Mouse (Mus musculus) CH12.LX (cell line): ENCODE results near the gene Zfp580. TPM values are rescaled to one million over a fixed set of nuclear protein-coding genes. Genes with fewer than 3 reads are reported as not detected.

Source experiments
- DNase-seq: peaks from one replicate; pipeline ENCODE4 v3.0.0-alpha.2; 2013; ENCODE audit errors: extremely low read depth
- H3K27ac ChIP-seq: 2 replicates; pipeline ENCODE4 v1.5.1; 2012; ENCODE audit warnings: low read depth, mild to moderate bottlenecking, control low read depth, moderate library complexity; ENCODE audit not compliant: insufficient read depth
- H3K27me3 ChIP-seq: replicated peaks from 2 replicates; pipeline ENCODE3; 2012; ENCODE audit warnings: inconsistent platforms
- H3K36me3 ChIP-seq, 2 experiments: replicated peaks in 1 of 2; 2 replicates each; pipeline versions ENCODE3 to v1.6.1; 2012; ENCODE audit warnings: inconsistent platforms in 1 of 2, low read length in 1 of 2, mild to moderate bottlenecking in 1 of 2, mixed read lengths in 1 of 2, moderate library complexity in 1 of 2; ENCODE audit not compliant: control insufficient read depth in 1 of 2, insufficient read depth in 1 of 2
- H3K4me1 ChIP-seq, 2 experiments: 2 replicates each; pipeline ENCODE4 v1.6.1; 2012; ENCODE audit warnings: inconsistent platforms in 1 of 2, moderate library complexity in 1 of 2; ENCODE audit not compliant: insufficient read depth in 2 of 2, control insufficient read depth in 1 of 2
- H3K4me2 ChIP-seq: 2 replicates; pipeline ENCODE4 v1.6.1; 2012; ENCODE audit warnings: low read depth, mild to moderate bottlenecking, control low read depth; ENCODE audit not compliant: poor library complexity, insufficient read depth, severe bottlenecking
- H3K4me3 ChIP-seq, 3 experiments: fragments of 150-350 bp in 1 of 3; sonication (generic) in 1 of 3; replicated peaks in 1 of 3; 2 replicates each; pipeline versions ENCODE3 to v1.5.1; 2011 to 2012; ENCODE audit warnings: low read depth in 2 of 3, low read length in 2 of 3, mild to moderate bottlenecking in 2 of 3, moderate library complexity in 2 of 3, control low read depth in 1 of 3, improper control_type of control experiment in 1 of 3, inconsistent platforms in 1 of 3, mixed read lengths in 1 of 3; ENCODE audit not compliant: poor library complexity in 1 of 3
- H3K79me2 ChIP-seq: replicated peaks from 2 replicates; pipeline ENCODE4 v1.6.1; 2012; ENCODE audit warnings: mild to moderate bottlenecking, moderate library complexity; ENCODE audit not compliant: control insufficient read depth, poor library complexity, insufficient read depth, severe bottlenecking; ENCODE audit errors: extremely low read depth
- H3K9ac ChIP-seq: 2 replicates; pipeline ENCODE4 v1.6.1; 2012; ENCODE audit warnings: low read depth, mild to moderate bottlenecking, control low read depth, moderate library complexity; ENCODE audit not compliant: insufficient read depth
- H3K9me3 ChIP-seq: replicated peaks from 2 replicates; pipeline ENCODE3; 2012; ENCODE audit warnings: low read length, inconsistent platforms, mixed read lengths
- BHLHE40 ChIP-seq: IDR thresholded peaks from 2 replicates; pipeline ENCODE4 v1.6.1; 2011; ENCODE audit warnings: mild to moderate bottlenecking, low read depth, low read length, improper control_type of control experiment
- CTCF ChIP-seq, 2 experiments: IDR thresholded peaks in 1 of 2; conservative IDR thresholded peaks in 1 of 2; 2 replicates each; pipeline ENCODE4 v1.5.1; 2011 to 2012; ENCODE audit warnings: low read depth in 2 of 2, low read length in 2 of 2, improper control_type of control experiment in 1 of 2, inconsistent platforms in 1 of 2, mild to moderate bottlenecking in 1 of 2, moderate library complexity in 1 of 2
- ELF1 ChIP-seq: IDR thresholded peaks from 2 replicates; pipeline ENCODE4 v1.6.1; 2014; ENCODE audit warnings: low read depth, mild to moderate bottlenecking, inconsistent platforms, low read length, improper control_type of control experiment
- EP300 ChIP-seq: IDR thresholded peaks from 2 replicates; pipeline ENCODE4 v1.6.1; 2011; ENCODE audit warnings: low read length, improper control_type of control experiment
- ETS1 ChIP-seq: conservative IDR thresholded peaks from 2 replicates; pipeline ENCODE4 v1.6.1; 2012; ENCODE audit warnings: low read depth, mild to moderate bottlenecking, inconsistent platforms, low read length, improper control_type of control experiment, moderate library complexity
- GABPA ChIP-seq: IDR thresholded peaks from 2 replicates; pipeline ENCODE4 v1.6.1; 2012; ENCODE audit warnings: low read depth, low read length, improper control_type of control experiment, inconsistent platforms; ENCODE audit not compliant: insufficient replicate concordance
- HCFC1 ChIP-seq: IDR thresholded peaks from 2 replicates; pipeline ENCODE4 v1.6.1; 2012; ENCODE audit warnings: low read depth, mild to moderate bottlenecking, inconsistent platforms, low read length, improper control_type of control experiment
- JUN ChIP-seq: IDR thresholded peaks from 2 replicates; pipeline ENCODE4 v1.6.1; 2011; ENCODE audit warnings: low read depth, mild to moderate bottlenecking, low read length, improper control_type of control experiment, moderate library complexity; ENCODE audit not compliant: insufficient read depth
- JUND ChIP-seq: conservative IDR thresholded peaks from 2 replicates; pipeline ENCODE4 v1.6.1; 2011; ENCODE audit warnings: low read depth, low read length, improper control_type of control experiment
- KAT2A ChIP-seq: IDR thresholded peaks from 2 replicates; pipeline ENCODE4 v1.6.1; 2012; ENCODE audit warnings: low read length, improper control_type of control experiment, inconsistent platforms; ENCODE audit not compliant: insufficient replicate concordance
- MAX ChIP-seq: IDR thresholded peaks from 2 replicates; pipeline ENCODE4 v1.6.1; 2011; ENCODE audit warnings: low read length, improper control_type of control experiment
- MEF2A ChIP-seq: IDR thresholded peaks from 2 replicates; pipeline ENCODE4 v1.6.1; 2014; ENCODE audit warnings: low read depth, mild to moderate bottlenecking, inconsistent platforms, low read length, improper control_type of control experiment, borderline replicate concordance
- MXI1 ChIP-seq: IDR thresholded peaks from 2 replicates; pipeline ENCODE4 v1.6.1; 2011; ENCODE audit warnings: mild to moderate bottlenecking, low read depth, low read length, improper control_type of control experiment
- MYC ChIP-seq: IDR thresholded peaks from 2 replicates; pipeline ENCODE4 v1.6.1; 2011; ENCODE audit warnings: low read depth, mild to moderate bottlenecking, improper control_type of control experiment, low read length
- NRF1 ChIP-seq: IDR thresholded peaks from 2 replicates; pipeline ENCODE4 v1.6.1; 2014; ENCODE audit warnings: low read depth, mild to moderate bottlenecking, inconsistent platforms, low read length, improper control_type of control experiment, moderate library complexity
- PAX5 ChIP-seq: IDR thresholded peaks from 2 replicates; pipeline ENCODE4 v1.6.1; 2012; ENCODE audit warnings: low read length, inconsistent platforms, mixed read lengths
- POLR2A ChIP-seq: IDR thresholded peaks from 2 replicates; pipeline ENCODE4 v1.6.1; 2011; ENCODE audit warnings: low read depth, mild to moderate bottlenecking, improper control_type of control experiment, low read length
- POLR2AphosphoS2 ChIP-seq: IDR thresholded peaks from 2 replicates; pipeline ENCODE4 v1.6.1; 2011; ENCODE audit warnings: low read depth, low read length, improper control_type of control experiment
- RAD21 ChIP-seq: IDR thresholded peaks from 2 replicates; pipeline ENCODE4 v1.6.1; 2011; ENCODE audit warnings: low read depth, mild to moderate bottlenecking, low read length, improper control_type of control experiment, moderate library complexity
- RCOR1 ChIP-seq: conservative IDR thresholded peaks from 2 replicates; pipeline ENCODE4 v1.6.1; 2012; ENCODE audit warnings: low read depth, mild to moderate bottlenecking, inconsistent platforms, low read length, improper control_type of control experiment
- SIN3A ChIP-seq: IDR thresholded peaks from 2 replicates; pipeline ENCODE4 v1.6.1; 2012; ENCODE audit warnings: low read length, improper control_type of control experiment, inconsistent platforms
- UBTF ChIP-seq: IDR thresholded peaks from 2 replicates; pipeline ENCODE4 v1.6.1; 2012; ENCODE audit warnings: low read depth, mild to moderate bottlenecking, inconsistent platforms, low read length, improper control_type of control experiment, moderate library complexity
- USF1 ChIP-seq: IDR thresholded peaks from 2 replicates; pipeline ENCODE4 v1.6.1; 2014; ENCODE audit warnings: low read depth, mild to moderate bottlenecking, inconsistent platforms, low read length, improper control_type of control experiment
- ZC3H11A ChIP-seq: IDR thresholded peaks from 2 replicates; pipeline ENCODE4 v1.6.1; 2012; ENCODE audit warnings: low read depth, mild to moderate bottlenecking, inconsistent platforms, low read length, improper control_type of control experiment
- dilution Hi-C: fragments of 300-500 bp; cut with MboI; formaldehyde crosslinking; loops from 2 replicates; pipeline ENCODE4 v1.14.3; 2020; ENCODE audit warnings: low sequenced_read_pairs; ENCODE audit not compliant: extremely low pct_unique_long_range_greater_than_20kb, extremely low pct_ligation_motif_present
- in situ Hi-C: fragments of 300-500 bp; cut with MboI; formaldehyde crosslinking; loops from 3 replicates; pipeline ENCODE4 v1.14.3; 2019; ENCODE audit warnings: low sequenced_read_pairs, low pct_ligation_motif_present, low pct_unique_long_range_greater_than_20kb, mixed read lengths
- polyA plus RNA-seq: library from polyadenylated mRNA; unstranded; fragments of >175 nt; gene quantifications from 2 replicates; pipeline ENCODE4 v1.2.1, GENCODE M21; 2012; ENCODE audit warnings: low read depth; ENCODE audit not compliant: insufficient read length
- total RNA-seq, 2 experiments: library from RNA; depleted of rRNA; stranded (reverse); fragments of 300-350 nt in 1 of 2; fragments of >200 nt in 1 of 2; gene quantifications; 2 replicates each; pipeline ENCODE4 v1.2.3; 2012 to 2014

Gene Zfp580
- total and polyA plus RNA-seq, 3 experiments, result 1.2 to 15.6 (median 2.6) TPM

GRCm38 (mm10) chr7:5030554-5031275 is 20.6 kb upstream of the Zfp580 start (continued):
- TF ChIP-seq PAX5 (no peak), NRF1 (no peak)

- H3K36me3 ChIP-seq, result peaks cover 59 to 94% of the 10 kb centered on the region in 2 experiments
- no peak overlapping the region for H3K27ac ChIP-seq
- no peak overlapping the region for H3K4me3 ChIP-seq
- H3K27me3 ChIP-seq, result no peaks in the 10 kb centered on the region
- TF ChIP-seq ZC3H11A, result no peak
- TF ChIP-seq SIN3A, result no peak
- no peak for TF ChIP-seq NRF1
- no peak for TF ChIP-seq JUND
- TF ChIP-seq ETS1, result no peak
- TF ChIP-seq CTCF (conservative IDR thresholded peaks at IDR 0.05 in 1 of 2, IDR thresholded peaks at IDR 0.05 in 1 of 2; ENCODE audit: low read depth in 2 of 2, low read length in 2 of 2), result no peak
- no peak for TF ChIP-seq BHLHE40
- no peak for TF ChIP-seq POLR2AphosphoS2
- no peak for TF ChIP-seq MXI1
- no peak for TF ChIP-seq USF1
- TF ChIP-seq RCOR1, result no peak
- TF ChIP-seq MEF2A, result no peak
- TF ChIP-seq MAX, result no peak
- TF ChIP-seq MYC, result no peak
- no peak for TF ChIP-seq GABPA
- TF ChIP-seq EP300, result no peak
- in situ Hi-C loops (no loop called here), dilution Hi-C loops (no loop called here)
- H3K9me3 ChIP-seq, result peaks cover 33% of the 10 kb centered on the region
- no peak overlapping the region for H3K9ac ChIP-seq
- H3K4me1 ChIP-seq, result no peaks in the 10 kb centered on the region
- H3K79me2 ChIP-seq, result no peaks in the 10 kb centered on the region
- no peak overlapping the region for H3K4me2 ChIP-seq
- DNase-seq, result no peak
Measured at GRCm38 (mm10) chr7:5031496-5031895, 19.8 kb upstream of the Zfp580 start.

- Histone ChIP-seq H3K79me2 (0 out of 2 replicates have a peak, but pooled peaks cover under 1% of the 10 kb centered on the region), H3K9ac (no peak within 1 kb of the TSS), H3K4me1 (peaks cover 0 to 9% of the 10 kb centered on the region in 2 experiments; a peak in 3 of 4 replicates), H3K36me3 (peaks cover 45 to 73% of the 10 kb centered on the region in 2 experiments), H3K27me3 (no peaks in the 10 kb centered on the region), H3K27ac (no peak within 1 kb of the TSS), H3K9me3 (peaks cover 30% of the 10 kb centered on the region), H3K4me2 (no peak within 1 kb of the TSS), H3K4me3 (no peak within 1 kb of the TSS)
- DNase-seq, result no peak
- dilution Hi-C loops, result no loop called here
- in situ Hi-C loops, result no loop called here
- TF ChIP-seq MYC (no peak), POLR2AphosphoS2 (no peak), MEF2A (no peak), JUN (no peak), ZC3H11A (no peak), RAD21 (no peak), ELF1 (no peak), SIN3A (no peak), HCFC1 (no peak), EP300 (no peak), POLR2A (no peak), UBTF (no peak), JUND (no peak), MXI1 (no peak), CTCF (conservative IDR thresholded peaks at IDR 0.05 in 1 of 2, IDR thresholded peaks at IDR 0.05 in 1 of 2; ENCODE audit: low read depth in 2 of 2, low read length in 2 of 2) (no peak), KAT2A (no peak), MAX (no peak)
Measured at GRCm38 (mm10) chr7:5033818-5034217, 17.5 kb upstream of the Zfp580 start, which contains the start of gene 4632433K11Rik. 4632433K11Rik (plus strand) TSS chr7:5034118.
